Mouse (Mus musculus) forebrain, embryonic 11.5 days (tissue): ENCODE results near the gene Hectd1. TPM values are rescaled to one million over a fixed set of nuclear protein-coding genes. Genes with fewer than 3 reads are reported as not detected.

Experiments used
- ATAC-seq: fragments of 200-750 bp; cut with Nextera tagmentation; replicated peaks from 2 replicates; pipeline ENCODE4 v1.8.0; 2017; ENCODE audit warnings: moderate TSS enrichment; ENCODE audit not compliant: low FRiP score
- DNase-seq: peaks from one replicate; pipeline ENCODE4 v3.0.0-alpha.2; 2017; ENCODE audit warnings: low spot score
- H3K27ac ChIP-seq: fragments of 300-500 bp; sonication (generic); 2 replicates; pipeline ENCODE4 v1.5.1; 2014; ENCODE audit warnings: low read depth, low read length
- H3K27me3 ChIP-seq: fragments of 300-500 bp; sonication (generic); 2 replicates; pipeline ENCODE4 v1.6.1; 2014; ENCODE audit warnings: mild to moderate bottlenecking, low read length, mixed read lengths; ENCODE audit not compliant: control insufficient read depth, insufficient read depth
- H3K36me3 ChIP-seq: fragments of 300-500 bp; sonication (generic); 2 replicates; pipeline ENCODE4 v1.6.1; 2014; ENCODE audit warnings: mild to moderate bottlenecking, low read length, moderate library complexity, mixed read lengths; ENCODE audit not compliant: control insufficient read depth, insufficient read depth
- H3K4me1 ChIP-seq: fragments of 300-500 bp; sonication (generic); replicated peaks from 2 replicates; pipeline ENCODE4 v1.6.1; 2014; ENCODE audit warnings: low read length, mixed read lengths; ENCODE audit not compliant: control insufficient read depth, insufficient read depth
- H3K4me2 ChIP-seq: fragments of 300-500 bp; sonication (generic); 2 replicates; pipeline ENCODE4 v1.6.1; 2014; ENCODE audit warnings: low read depth, mild to moderate bottlenecking, low read length, moderate library complexity, mixed read lengths; ENCODE audit not compliant: severe bottlenecking
- H3K4me3 ChIP-seq: fragments of 300-500 bp; sonication (generic); 2 replicates; pipeline ENCODE4 v1.5.1; 2014; ENCODE audit warnings: low read depth, low read length
- H3K9ac ChIP-seq: fragments of 300-500 bp; sonication (generic); 2 replicates; pipeline ENCODE4 v1.6.1; 2014; ENCODE audit warnings: low read length
- H3K9me3 ChIP-seq: fragments of 300-500 bp; sonication (generic); 2 replicates; pipeline ENCODE4 v1.6.1; 2016; ENCODE audit warnings: low read length, mixed read lengths; ENCODE audit not compliant: control insufficient read depth
- WGBS: fragments of 180-500 bp; shearing (Covaris S2); extraction: QIAGEN DNeasy Blood & Tissue Kit; methylation state at CpG from one replicate; pipeline ENCODE4 v1.1.7; 2014; 5-methylcytosine and 5-hydroxymethylcytosine counted together
- polyA plus RNA-seq: library from polyadenylated mRNA; unstranded; fragments of >200 nt; fragmentation: Nextera tagmentation; extraction: Ambion mirVana; gene quantifications from 2 replicates; pipeline ENCODE4 v1.2.1, GENCODE M21; 2014

Hectd1 gene
- 42.2 and 44.8 TPM in 2 replicates for polyA plus RNA-seq

DNA sequence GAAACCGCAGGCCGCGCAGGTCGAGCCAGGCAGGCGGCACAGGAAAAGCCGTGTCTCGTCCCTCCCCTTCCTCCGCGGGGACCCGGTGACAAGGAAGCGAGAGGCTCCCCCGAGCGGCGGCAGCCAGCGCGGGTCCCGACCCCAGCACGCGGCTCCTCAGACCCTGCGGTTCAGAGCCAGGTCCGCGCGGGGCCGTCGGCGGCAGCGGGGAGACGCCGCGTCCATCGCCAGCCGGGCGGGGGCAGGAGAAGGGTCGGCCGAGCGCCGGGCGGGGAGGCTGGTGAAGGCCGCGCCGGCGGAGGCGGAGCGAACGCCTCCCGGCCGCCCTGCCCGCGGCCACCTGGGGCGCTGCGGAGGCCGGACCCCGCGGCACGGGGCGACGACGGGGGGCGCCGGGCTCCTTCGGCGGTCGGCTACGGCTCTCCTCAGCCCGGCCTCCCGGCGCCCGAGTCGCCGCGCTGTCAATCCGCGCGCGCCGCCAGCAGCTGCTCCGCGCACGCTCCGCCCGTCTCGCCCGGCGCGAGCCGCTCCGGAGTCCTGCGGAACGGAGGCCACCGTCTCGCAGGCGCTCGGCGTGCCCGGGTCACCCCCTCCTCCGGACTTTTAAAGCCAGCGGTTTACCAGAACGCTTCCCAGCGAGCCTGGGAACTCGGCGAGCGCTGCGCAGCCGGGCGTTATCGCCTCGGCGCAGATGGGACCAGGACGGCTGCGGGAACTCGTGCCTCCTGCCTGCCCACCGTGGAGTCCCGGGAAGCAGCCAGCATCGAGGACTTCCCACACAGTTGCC, at the start of gene Hectd1:
Gene Hectd1, minus strand, starts transcription at position 247 of the 787 bp plus-strand sequence.
- H3K4me1 ChIP-seq, result peaks cover 3% of the 10 kb centered on the region; the same call in 1 of the 2 replicates
- no peaks in the 10 kb centered on the region; the same call in 1 of the 2 replicates for H3K27me3 ChIP-seq
- H3K36me3 ChIP-seq, result no peaks in the 10 kb centered on the region
- ATAC-seq (peak; percentile 93), DNase-seq (peak; percentile 92)
- H3K4me2 ChIP-seq, result peak within 1 kb of the TSS; percentile 78
- peak within 1 kb of the TSS; percentile 99 for H3K4me3 ChIP-seq
- peak within 1 kb of the TSS; percentile 98 for H3K27ac ChIP-seq
- peak within 1 kb of the TSS; percentile 99 for H3K9ac ChIP-seq
- no peaks in the 10 kb centered on the region for H3K9me3 ChIP-seq
- under 1% methylated on average over 64 of the region's 114 CpGs for WGBS

DNA sequence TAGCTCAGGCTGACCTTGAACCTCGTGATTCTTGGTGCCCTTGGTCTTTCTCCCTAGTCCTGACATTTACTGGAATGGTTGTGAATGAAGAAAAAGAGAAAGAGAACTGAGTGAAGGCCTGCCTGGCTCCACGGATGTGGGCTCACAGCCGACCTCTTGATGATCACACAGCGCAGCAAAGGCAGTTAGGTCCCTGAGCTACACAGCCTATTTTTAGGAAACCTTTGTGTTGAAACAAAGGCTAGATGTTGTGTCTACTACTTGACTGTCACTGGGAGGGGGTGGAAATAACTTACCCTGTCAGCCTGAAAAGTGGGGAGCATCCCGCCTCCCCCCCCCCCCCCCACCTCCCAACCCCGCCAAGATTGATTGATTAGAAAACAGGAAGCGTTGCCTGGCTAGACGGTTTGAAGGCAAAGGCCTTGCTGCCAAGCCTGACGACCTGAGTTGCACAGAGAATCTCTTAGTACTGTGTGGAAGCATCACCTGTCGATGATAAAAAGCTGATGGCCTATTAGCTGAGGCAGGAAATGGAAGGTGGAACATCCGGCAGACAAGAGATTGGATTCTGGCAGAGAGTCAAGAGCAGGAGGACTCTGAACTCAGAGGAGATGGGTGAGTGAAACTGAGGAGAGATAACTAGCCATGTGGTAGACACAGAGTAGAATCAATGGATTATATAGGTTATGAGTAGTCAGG, 42.3 kb upstream of the Hectd1 start:
- Histone ChIP-seq H3K9ac (no peak overlapping the region), H3K4me2 (no peak overlapping the region), H3K27me3 (no peaks in the 10 kb centered on the region), H3K4me1 (no peaks in the 10 kb centered on the region), H3K27ac (no peak overlapping the region), H3K36me3 (no peaks in the 10 kb centered on the region), H3K4me3 (no peak overlapping the region), H3K9me3 (no peaks in the 10 kb centered on the region)
- ATAC-seq (no peak), DNase-seq (no peak)
- WGBS, result 82% methylated on average over 10 of the region's 11 CpGs

DNA sequence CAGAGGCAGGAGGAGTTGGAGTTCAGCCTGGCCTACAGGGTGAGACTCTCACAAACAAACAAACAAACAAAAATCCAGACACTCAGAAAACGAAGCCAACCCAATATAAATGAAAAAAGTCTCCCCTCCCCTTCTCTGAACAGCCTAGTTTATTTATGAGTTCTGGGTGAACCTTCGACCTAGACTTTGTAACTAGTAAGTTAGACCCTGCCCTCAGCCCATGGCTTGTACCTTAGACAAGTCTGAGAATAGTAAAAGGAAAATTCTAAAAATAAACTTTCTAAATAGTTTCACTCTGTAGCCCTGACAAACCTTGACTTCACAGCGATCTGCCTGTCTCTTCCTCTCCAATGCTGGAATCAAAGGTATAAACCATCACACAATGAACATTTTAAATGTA, 40.2 kb upstream of the Hectd1 start:
- Histone ChIP-seq H3K27me3 (no peaks in the 10 kb centered on the region), H3K4me2 (no peak overlapping the region), H3K4me1 (peaks cover 12% of the 10 kb centered on the region), H3K9ac (no peak overlapping the region), H3K9me3 (no peaks in the 10 kb centered on the region), H3K4me3 (no peak overlapping the region), H3K36me3 (no peaks in the 10 kb centered on the region), H3K27ac (no peak overlapping the region)
- ATAC-seq (no peak), DNase-seq (no peak)
- WGBS, result 82% methylated on average over 3 of the region's 3 CpGs

GRCm38 (mm10) chr12:51867076-51867475, 37.7 kb upstream of the Hectd1 start:
- no peak for ATAC-seq
- 85% methylated on average over 8 of the region's 8 CpGs for WGBS
- no peak for DNase-seq
- Histone ChIP-seq H3K4me2 (no peak overlapping the region), H3K9ac (no peak overlapping the region), H3K4me3 (no peak overlapping the region), H3K9me3 (no peaks in the 10 kb centered on the region), H3K4me1 (peaks cover 12% of the 10 kb centered on the region), H3K36me3 (no peaks in the 10 kb centered on the region), H3K27ac (no peak overlapping the region), H3K27me3 (no peaks in the 10 kb centered on the region)

DNA sequence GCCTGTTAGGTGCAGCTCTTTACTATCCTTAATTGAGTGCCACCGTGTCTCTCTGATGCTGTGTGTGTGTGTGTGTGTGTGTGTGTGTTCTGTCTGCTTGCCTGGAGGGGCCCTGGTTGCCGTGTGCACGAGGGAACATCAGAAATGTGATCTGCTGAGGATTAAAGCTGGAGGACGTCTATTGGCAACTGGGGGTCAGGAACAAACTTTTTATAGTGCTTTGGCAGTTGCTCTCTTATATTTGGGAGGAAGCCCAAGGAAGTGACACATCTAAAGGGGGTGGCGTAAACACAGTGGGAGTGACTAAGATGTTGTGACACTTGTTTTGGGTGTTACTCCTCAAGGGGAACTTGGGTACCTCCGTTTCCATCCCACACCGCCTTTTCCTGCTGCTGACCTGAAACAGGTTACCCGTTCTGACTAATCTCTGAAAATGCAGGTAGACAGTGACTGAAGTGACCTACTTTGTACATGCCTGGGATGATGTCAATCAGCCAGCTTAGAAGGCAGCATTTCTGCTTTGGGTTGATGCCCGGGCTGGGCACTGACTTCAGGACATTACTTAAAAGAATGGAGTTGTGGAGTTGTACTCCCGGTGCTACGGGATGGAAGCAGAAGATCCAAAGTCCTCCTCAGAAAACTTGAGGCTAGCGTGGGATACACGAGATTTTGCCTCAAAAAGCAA, 37.0 kb upstream of the Hectd1 start:
- Histone ChIP-seq H3K4me3 (no peak overlapping the region), H3K9ac (no peak overlapping the region), H3K4me2 (peak overlapping the region; percentile 18; the same call in 1 of the 2 replicates), H3K27ac (peak overlapping the region; percentile 53; the same call in 1 of the 2 replicates), H3K27me3 (no peaks in the 10 kb centered on the region), H3K9me3 (no peaks in the 10 kb centered on the region), H3K36me3 (no peaks in the 10 kb centered on the region), H3K4me1 (peaks cover 12% of the 10 kb centered on the region)
- peak; percentile 53 for ATAC-seq
- WGBS, result 62% methylated on average over 13 of the region's 13 CpGs
- DNase-seq, result no peak

- Histone ChIP-seq H3K4me2 (peak overlapping the region; percentile 18; the same call in 1 of the 2 replicates), H3K4me1 (peaks cover 12% of the 10 kb centered on the region), H3K4me3 (no peak overlapping the region), H3K27ac (peak overlapping the region; percentile 53), H3K36me3 (no peaks in the 10 kb centered on the region), H3K9me3 (no peaks in the 10 kb centered on the region), H3K9ac (no peak overlapping the region), H3K27me3 (no peaks in the 10 kb centered on the region)
- WGBS, result 15% methylated on average over 4 of the region's 4 CpGs
- ATAC-seq, result peak; percentile 87
- no peak for DNase-seq
Observed at GRCm38 (mm10) chr12:51865790-51866179, 36.4 kb upstream of the Hectd1 start.

- no peak overlapping the region for H3K9ac ChIP-seq
- no peaks in the 10 kb centered on the region for H3K27me3 ChIP-seq
- no peak overlapping the region for H3K4me3 ChIP-seq
- peaks cover 12% of the 10 kb centered on the region for H3K4me1 ChIP-seq
- 0 out of 2 replicates have a peak overlapping the region, but pooled peaks have one; percentile 15 for H3K4me2 ChIP-seq
- H3K9me3 ChIP-seq, result no peaks in the 10 kb centered on the region
- ATAC-seq (no peak), DNase-seq (no peak)
- 49% methylated on average over 9 of the region's 9 CpGs for WGBS
- H3K27ac ChIP-seq, result peak overlapping the region; percentile 41; the same call in 1 of the 2 replicates
- H3K36me3 ChIP-seq, result no peaks in the 10 kb centered on the region
Observed at GRCm38 (mm10) chr12:51865061-51865789, 35.9 kb upstream of the Hectd1 start.
